Mouse (Mus musculus) lung, postnatal 4 days (tissue): ENCODE measurements around the gene Tln1.
"Not testable (repeated sequence)": the region's sequence is repeated elsewhere in the genome, so short reads cannot be mapped to it uniquely, and the experiment has no call there.

Experiments used
- DNase-seq, 2 experiments: peaks; one replicate each; pipeline ENCODE4 v3.0.0; 2021

The Tln1 gene

GRCm38 (mm10) chr4:43578376-43579204 lies 16.1 kb upstream of the Tln1 start, which contains the start of the genes Rgp1 and Gba2:
TSS of gene Rgp1 (plus strand) at chr4:43578715.
TSS of gene Gba2 (minus strand) at chr4:43578873.
- DNase-seq: peak; percentile 90 to 93

GRCm38 (mm10) chr4:43577237-43577881 lies 14.9 kb upstream of the Tln1 start:
- DNase-seq: no peak

- DNase-seq: no peak
Measured at GRCm38 (mm10) chr4:43575356-43575755, 12.9 kb upstream of the Tln1 start.

- no peak for DNase-seq
Measured at GRCm38 (mm10) chr4:43573561-43573960, 11.1 kb upstream of the Tln1 start.

GRCm38 (mm10) chr4:43571395-43572045 lies 9.0 kb upstream of the Tln1 start:
- DNase-seq: no peak

- no peak for DNase-seq
Measured at GRCm38 (mm10) chr4:43567140-43567539, 4.6 kb upstream of the Tln1 start.

GRCm38 (mm10) chr4:43564231-43564630 lies 1.7 kb upstream of the Tln1 start:
- no peak for DNase-seq

GRCm38 (mm10) chr4:43563601-43563875 lies 1.0 kb upstream of the Tln1 start:
- DNase-seq: no peak

GRCm38 (mm10) chr4:43562769-43563600 lies 494 bp upstream of the Tln1 start:
- DNase-seq: no peak

GRCm38 (mm10) chr4:43561436-43561996 lies 975 bp downstream of the Tln1 start:
- no peak for DNase-seq

- DNase-seq: peak in 1 of 2 experiments; percentile 17
Measured at GRCm38 (mm10) chr4:43560976-43561375, 1.5 kb downstream of the Tln1 start.

GRCm38 (mm10) chr4:43560243-43560611 lies 2.3 kb downstream of the Tln1 start:
- DNase-seq: peak; percentile 83 to 86

- DNase-seq: peak in 1 of 2 experiments; percentile 21
Measured at GRCm38 (mm10) chr4:43559519-43560242, 2.8 kb downstream of the Tln1 start.

GRCm38 (mm10) chr4:43558631-43559356 lies 3.7 kb downstream of the Tln1 start:
- peak; percentile 88 to 91 for DNase-seq

- peak; percentile 43 to 75 for DNase-seq
Measured at GRCm38 (mm10) chr4:43558028-43558630, 4.4 kb downstream of the Tln1 start.

- peak in 1 of 2 experiments; percentile 20 for DNase-seq
Measured at GRCm38 (mm10) chr4:43555926-43556325, 6.6 kb downstream of the Tln1 start.

GRCm38 (mm10) chr4:43553891-43554290 lies 8.6 kb downstream of the Tln1 start:
- DNase-seq: no peak

- no peak for DNase-seq
Measured at GRCm38 (mm10) chr4:43552437-43552836, 10.1 kb downstream of the Tln1 start.

GRCm38 (mm10) chr4:43551854-43552253 lies 10.6 kb downstream of the Tln1 start:
- DNase-seq: not testable (repeated sequence)

- DNase-seq: peak in 1 of 2 experiments; percentile 22
Measured at GRCm38 (mm10) chr4:43549055-43549454, 13.4 kb downstream of the Tln1 start.

- peak in 1 of 2 experiments; percentile 19 for DNase-seq
Measured at GRCm38 (mm10) chr4:43547160-43547559, 15.3 kb downstream of the Tln1 start.
